Mouse (Mus musculus): ENCODE data around the gene Kcnt2.

Kcnt2 gene

GRCm38 (mm10) chr1:140379526-140379925 lies 133.6 kb downstream of the Kcnt2 start:
- DNase-seq = no peak

- DNase-seq = no peak
Measured at GRCm38 (mm10) chr1:140381093-140381492, 135.1 kb downstream of the Kcnt2 start.

GRCm38 (mm10) chr1:140390301-140390700 lies 144.3 kb downstream of the Kcnt2 start:
- no peak for DNase-seq

- DNase-seq = no peak
Measured at GRCm38 (mm10) chr1:140397756-140398155, 151.8 kb downstream of the Kcnt2 start.

- DNase-seq = no peak
Measured at GRCm38 (mm10) chr1:140406631-140407288, 160.8 kb downstream of the Kcnt2 start.

- DNase-seq = no peak
Measured at GRCm38 (mm10) chr1:140415761-140416160, 169.8 kb downstream of the Kcnt2 start.

DNA sequence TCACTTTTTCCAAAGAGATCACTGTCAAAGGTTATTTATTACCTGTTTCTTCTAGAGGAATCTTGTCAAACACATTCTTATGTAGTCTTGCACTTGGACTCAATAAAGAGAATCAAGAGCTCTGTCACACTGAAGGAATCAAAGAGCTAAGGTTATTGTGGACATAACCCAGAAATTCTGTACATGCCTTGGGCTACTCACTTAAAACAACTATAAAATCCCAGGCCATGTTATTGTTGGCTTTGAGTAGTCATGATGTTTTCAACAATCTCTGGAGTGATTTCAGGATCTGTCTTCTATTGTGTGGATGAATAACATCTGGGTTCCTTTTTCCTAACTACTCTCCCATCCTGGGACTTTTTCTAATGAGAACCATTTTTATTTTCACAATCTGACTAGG lies 177.0 kb downstream of the Kcnt2 start:
- DNase-seq = no peak

DNA sequence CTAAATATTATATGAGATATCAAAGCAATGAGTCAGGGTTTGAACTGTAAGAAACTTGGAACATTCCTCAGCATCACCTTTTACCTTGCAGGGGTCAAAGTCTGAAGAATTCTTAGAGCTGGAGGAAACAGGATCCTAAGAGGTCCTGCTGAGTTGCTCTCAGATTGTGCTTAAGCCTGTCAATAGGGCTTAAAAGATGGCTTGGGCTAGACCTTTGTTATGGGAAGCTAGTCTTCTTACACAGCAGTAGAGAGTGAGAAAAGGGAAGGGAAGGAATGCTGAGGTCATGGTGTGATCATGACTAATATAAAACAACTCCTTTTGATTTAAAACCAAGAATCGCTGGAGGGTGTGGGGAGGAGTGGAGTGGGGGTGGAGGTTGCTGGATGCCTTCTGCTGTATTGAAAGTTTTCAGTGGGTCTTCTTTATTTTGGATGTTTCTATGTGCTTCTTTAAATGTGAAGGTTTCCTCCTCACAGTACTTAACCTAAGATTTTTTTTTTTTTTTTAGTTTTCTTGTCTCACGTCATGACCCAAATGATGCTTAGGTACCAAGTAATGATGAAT lies 183.4 kb downstream of the Kcnt2 start:
- DNase-seq = no peak

- no peak for DNase-seq
Measured at GRCm38 (mm10) chr1:140432039-140432438, 186.1 kb downstream of the Kcnt2 start.

GRCm38 (mm10) chr1:140434791-140435190 lies 188.8 kb downstream of the Kcnt2 start:
- DNase-seq = no peak

GRCm38 (mm10) chr1:140438176-140438575 lies 192.2 kb downstream of the Kcnt2 start:
- no peak for DNase-seq

GRCm38 (mm10) chr1:140443904-140444303 lies 197.9 kb downstream of the Kcnt2 start:
- DNase-seq = no peak

DNA sequence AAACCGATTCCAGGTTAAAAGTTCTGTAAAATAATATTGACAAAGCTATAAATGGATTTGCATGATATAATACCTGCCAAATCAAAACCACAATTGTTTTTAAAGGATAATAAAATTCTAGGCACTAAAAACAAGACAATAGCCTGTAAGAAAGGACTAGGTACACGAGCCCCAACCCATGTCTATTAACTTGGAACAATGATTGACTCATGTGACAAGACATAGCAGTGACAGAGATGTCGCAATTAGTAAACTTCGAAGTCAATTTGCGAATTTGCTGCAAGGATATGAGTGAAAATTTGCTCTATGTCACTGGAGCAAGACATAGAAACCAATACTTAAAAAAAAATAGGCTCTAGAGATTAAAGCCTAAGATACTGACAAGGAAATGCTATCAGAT lies 198.4 kb downstream of the Kcnt2 start:
- no peak for DNase-seq

- DNase-seq = no peak
Measured at GRCm38 (mm10) chr1:140451461-140451860, 205.5 kb downstream of the Kcnt2 start.

- DNase-seq = no peak
Measured at GRCm38 (mm10) chr1:140451924-140452323, 206.0 kb downstream of the Kcnt2 start.

DNA sequence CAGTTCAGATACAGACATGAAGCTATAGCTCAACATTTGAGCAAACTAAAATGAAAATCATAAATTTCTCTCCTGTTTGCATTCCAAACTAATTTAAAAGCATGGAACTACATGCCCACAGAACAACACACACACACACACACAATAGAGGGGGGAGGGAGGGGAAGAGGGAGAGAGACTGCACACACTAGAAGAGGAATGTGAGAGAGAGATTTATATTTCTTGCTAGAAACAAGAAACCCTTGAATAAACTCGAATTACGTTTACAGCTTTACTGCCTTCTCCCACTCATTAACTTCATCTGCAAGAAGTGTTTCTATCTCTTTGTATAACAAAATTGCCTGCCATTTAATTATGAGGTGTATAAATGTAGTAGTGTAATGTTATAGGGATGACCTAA lies 209.9 kb downstream of the Kcnt2 start:
- DNase-seq = no peak

DNA sequence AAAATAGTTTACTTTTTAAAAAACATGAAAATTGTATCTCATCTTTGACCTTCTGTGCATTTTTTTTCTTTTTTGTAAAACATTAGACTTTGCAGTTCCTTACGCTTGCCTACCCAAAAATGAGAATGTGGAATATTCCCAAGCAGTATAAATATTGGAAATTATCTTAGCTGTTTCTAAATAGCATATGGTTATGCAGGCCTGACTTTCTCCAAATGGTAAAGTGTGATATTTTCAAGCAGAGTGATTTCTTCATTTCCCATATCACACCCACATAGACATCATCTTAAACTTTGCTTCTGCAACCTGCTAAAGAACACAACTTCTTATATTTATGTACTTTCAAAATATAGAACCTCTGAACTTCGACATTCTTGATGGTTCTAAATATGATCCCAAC lies 210.9 kb downstream of the Kcnt2 start:
- DNase-seq = no peak

DNA sequence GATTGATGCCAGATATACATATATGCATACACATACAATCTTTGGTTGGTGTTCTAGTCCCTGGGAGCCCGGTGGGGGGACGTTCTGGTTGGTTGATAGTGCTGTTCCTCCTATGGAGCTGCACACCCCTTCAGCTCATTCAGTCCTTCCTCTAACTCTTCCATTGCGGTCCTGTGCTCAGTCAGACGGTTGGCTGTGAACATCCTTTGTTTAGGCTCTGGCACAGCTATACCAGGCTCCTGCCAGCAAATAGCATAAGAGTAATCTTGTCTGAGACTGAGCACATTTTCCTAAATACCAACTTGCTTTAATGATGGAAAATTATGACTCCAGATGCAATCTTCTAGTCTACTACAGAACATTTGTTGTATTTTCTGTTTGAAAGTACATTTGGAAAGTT lies 222.4 kb downstream of the Kcnt2 start:
- no peak for DNase-seq

DNA sequence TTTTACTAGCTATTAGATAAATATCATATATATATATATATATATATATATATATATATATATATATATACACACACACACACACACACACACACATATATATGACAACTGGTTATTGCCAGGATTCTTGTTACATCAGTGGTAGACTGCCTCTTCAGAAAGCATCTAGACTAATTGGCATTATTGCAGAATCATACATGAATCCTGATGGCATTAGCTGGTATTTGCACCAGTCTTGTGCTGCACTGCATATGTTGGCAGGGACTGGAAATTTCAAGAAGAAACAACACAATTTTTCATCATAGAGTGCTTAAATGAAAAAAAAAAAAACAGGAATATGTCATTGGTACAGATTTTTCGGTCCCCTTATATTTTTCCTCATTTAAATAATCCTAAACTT lies 223.6 kb downstream of the Kcnt2 start:
- no peak for DNase-seq

DNA sequence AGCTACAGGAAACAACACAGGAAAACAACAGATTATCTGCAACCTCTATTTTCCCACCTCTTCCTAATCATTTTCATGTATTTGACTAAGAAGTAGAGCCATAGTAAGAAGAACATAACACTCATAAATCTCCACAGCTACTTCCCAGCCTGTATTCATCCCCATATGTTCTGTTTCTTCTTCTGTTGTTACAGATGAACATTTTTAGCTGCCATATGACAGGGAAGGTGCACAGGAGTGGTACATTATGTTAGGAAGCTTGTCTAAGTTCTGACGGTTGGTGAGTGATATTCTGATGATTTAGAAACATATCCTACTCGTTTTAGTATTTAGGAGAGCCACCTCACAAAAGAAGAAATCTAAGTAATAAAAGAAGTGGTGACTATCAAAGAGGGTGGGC lies 231.0 kb downstream of the Kcnt2 start:
- no peak for DNase-seq

- no peak for DNase-seq
Measured at GRCm38 (mm10) chr1:140484016-140484415, 238.1 kb downstream of the Kcnt2 start.

DNA sequence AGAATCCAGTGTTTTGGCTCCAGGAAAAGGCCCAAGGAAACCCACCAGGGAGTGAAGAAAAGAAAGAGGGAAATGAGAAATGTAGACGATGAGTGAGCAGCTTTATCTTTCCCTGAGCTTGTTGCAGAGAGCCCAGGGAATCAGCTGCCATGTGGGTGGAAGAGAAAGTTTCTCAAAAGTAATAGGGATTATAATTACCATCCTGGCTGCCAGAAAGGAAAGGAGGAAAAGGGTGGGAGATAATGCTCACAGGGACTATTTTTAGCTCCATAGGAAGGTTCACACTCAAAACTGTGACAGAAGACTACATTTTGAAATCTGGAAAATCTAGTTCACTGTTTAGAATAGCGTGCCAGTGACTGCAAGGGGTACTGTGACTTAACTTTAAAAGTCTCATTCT lies 243.9 kb downstream of the Kcnt2 start:
- DNase-seq = no peak

DNA sequence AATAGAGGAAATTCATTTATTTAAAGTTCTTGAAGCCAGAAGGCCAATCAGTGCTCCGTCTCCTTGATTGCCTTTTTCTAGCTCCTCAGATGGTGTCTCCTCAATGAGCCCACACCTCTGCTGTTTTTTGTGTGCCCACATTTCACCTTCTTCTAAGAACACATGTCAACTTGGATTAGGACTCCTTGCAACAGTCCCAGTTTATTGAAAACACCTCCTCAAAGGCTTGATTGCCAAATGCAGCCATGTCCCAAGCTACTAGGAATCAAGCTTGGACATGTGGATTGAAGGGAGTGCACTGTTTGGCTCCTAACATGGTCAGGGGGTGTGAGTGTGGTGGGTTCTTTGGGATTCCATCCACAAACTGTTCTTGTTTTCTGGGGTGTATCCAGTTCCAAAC lies 245.4 kb downstream of the Kcnt2 start:
- no peak for DNase-seq

DNA sequence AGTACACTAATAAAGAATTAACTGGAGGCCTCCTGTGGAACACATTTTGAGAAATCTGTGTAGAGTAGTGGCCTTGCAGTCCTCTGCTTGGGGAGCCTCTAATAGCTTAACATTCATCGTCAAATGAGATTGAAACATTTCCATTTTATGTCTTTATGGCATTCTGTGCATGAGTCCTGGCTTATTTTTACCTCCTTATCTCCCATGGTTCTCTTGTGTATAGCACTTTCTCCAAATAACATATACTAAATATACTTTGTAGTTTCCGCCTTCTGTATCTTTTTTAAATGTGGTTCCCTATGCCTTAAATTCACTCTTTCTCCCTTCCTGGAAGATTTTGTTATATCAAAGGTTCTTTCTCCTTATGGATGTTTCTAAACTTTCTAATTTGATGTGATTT lies 246.3 kb downstream of the Kcnt2 start:
- no peak for DNase-seq

- DNase-seq = no peak
Measured at GRCm38 (mm10) chr1:140513451-140513850, 267.5 kb downstream of the Kcnt2 start.

Measured in cerebellum, postnatal 36 days (tissue).